Mouse (Mus musculus): ENCODE measurements at regions not wholly inside any gene's neighbourhood (a gene's known extent, or its start where the extent isn't known, plus 50 kb on each side); places are given as distances from the start of the nearest gene placed in this dataset. TPM values are rescaled to one million over a fixed set of nuclear protein-coding genes. Genes with fewer than 3 reads are reported as not detected.

DNA sequence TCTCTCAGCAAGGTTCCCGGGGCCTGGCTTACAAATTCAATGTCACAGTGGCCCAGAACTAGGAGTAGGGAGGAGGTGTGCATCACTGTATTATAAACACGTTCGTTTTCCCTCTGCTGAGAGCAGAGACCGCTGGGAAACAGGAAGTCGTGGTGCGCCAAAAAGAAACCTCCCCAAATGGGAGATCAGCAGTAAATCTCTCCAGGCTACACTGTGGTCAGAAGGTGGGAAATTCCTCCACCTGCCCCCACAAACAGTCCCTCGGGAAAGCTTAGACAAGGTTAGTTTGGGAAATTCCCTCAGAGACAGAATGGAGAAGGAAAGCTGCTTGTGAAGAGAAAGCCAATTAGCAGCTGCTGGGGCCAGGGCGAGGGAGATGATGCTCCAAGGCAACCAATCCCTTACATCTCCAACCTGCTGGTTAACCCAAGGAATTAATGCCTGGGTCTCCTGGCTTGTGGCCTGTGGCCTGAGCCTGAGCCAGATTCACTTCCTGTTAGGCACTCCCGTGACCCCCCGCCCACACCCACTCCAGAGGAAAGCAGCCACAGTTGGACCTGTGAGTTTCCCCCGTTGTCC is 57.2 kb upstream of the Peli1 start:
- DNase-seq (ENCODE audit: low spot score in 2 of 2) = peak; percentile 8 to 10

DNA sequence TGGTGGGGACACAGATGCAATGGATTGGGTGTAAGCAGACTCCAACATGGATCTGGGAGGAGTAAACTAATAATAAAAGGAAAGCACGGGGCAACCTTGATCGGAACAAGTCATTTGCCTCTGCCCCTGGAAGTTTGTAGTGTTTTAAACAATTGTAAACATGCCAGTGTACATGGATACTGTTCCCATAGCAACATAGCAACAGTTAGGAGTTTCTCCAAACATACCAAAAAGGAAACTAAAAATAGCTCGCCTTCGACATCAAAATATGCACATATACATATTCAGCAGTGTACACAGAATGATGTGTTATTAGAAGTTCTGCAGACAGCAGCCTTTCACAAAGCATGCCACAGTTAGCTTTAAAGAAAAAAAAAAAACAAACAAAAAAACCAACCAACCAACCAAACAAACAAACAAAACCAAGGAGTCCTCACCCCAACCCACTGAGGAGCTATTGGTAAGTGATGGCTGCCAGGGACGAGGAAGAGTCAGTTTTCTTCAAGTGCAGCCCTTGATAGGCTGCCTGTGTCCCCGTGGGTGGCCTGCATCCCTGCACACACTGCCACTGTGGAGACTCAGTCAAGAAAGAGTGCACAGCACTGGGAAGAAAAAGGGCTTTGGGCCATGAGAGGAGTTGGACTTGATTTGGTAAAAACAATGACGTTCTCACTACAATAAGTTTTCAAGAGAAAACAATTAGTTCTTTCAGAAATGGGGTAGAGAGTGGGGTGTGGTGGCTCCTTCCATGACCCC is 54.8 kb upstream of the Peli1 start:
- DNase-seq (ENCODE audit: low spot score in 2 of 2) = no peak

DNA sequence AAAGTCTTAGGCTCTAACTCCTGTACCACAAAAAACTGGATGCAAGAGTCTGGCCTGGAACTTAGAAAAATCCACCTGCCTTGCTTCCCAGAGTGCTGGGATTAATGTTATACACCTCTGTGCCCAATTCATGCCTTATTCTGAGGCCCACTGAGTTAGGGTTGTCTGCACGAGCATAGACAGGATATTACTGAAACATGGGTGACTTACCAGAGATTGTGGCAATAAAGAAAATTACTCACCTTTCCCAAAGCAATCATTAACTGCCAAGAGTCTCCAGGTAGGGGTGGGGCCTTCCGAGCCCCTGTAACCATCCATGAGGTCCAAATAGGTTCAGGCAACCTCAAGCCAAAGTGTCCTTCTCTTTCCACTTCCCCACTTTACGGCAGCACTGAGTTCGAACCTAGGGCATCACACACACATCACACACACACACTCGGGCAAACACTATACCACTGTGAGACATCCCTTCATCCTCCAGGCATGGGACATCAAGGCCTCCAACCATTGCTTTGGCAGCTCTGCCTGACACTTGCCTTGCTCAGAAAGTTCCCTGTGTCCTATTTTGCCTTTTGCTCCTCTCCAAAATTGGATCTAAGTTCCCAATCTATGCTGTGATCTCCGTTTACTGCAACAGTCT is 53.7 kb upstream of the Peli1 start:
- DNase-seq (ENCODE audit: low spot score in 2 of 2) = no peak

DNA sequence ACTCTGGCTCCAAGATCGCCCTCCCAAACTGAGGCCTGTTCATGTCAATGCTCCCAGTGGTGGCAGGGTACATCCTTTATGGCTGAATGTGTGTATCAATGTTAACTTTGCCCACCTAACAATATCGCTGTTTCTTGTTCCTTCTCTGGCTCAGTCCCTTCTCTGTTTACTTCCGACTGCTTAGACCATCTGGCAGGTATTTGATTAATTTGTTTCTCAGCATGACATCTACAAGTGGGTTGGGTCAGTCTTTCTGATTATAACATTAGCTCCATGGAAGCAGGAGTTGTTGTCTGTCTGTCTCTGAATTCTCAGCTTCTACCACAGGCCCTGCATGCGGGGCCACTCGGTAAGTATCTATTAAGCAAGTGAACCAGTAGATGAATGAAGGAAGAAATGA is 49.9 kb upstream of the Peli1 start:
- DNase-seq (ENCODE audit: low spot score in 2 of 2) = no peak

Small RNA genes lying in the stretch of these regions (microRNA-seq; reads per million reads assigned to microRNA genes)
- gene Gm23681 = not detected

Measured in gastrocnemius, adult 8-10 months (tissue).